Mouse (Mus musculus): Measurements from ENCODE around the gene Sfswap. TPM values are rescaled to one million over a fixed set of nuclear protein-coding genes. Genes with fewer than 3 reads are reported as not detected.

Gene Sfswap
- polyA plus RNA-seq, 1 experiment from 2014 or later: 40.9 TPM

DNA sequence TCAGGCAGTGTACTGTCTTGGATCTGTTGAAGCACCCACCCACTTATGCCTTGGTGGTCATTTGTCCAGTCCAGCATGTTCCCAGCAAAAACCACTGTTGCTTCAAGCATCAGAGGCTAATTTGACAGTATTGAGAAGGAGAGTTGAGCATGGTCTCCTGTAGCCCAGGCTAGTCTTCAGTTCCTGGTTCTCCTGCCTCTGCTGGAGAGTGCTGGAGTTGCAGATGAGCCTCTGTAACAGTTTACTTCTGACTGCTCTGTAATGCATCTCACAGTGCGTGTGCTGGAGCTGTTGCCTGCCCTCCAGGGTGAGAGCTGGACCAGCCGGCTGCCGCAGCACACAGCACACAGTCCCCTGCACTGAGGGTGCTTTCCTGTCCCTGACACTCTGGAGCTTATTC, 41.2 kb downstream of the Sfswap start:
- Histone ChIP-seq H3K4me1 (replicated peaks; ENCODE audit: control insufficient read depth, insufficient read depth, low read length) (no peaks in the 10 kb centered on the region), H3K4me3 (ENCODE audit: low read length) (no peak overlapping the region), H3K36me3 (ENCODE audit: control insufficient read depth, insufficient read depth, low read length) (peaks cover 51% of the 10 kb centered on the region), H3K9me3 (ENCODE audit: control insufficient read depth, low read length) (no peaks in the 10 kb centered on the region), H3K27ac (ENCODE audit: low read length) (no peak overlapping the region), H3K9ac (ENCODE audit: low read length) (no peak overlapping the region), H3K4me2 (ENCODE audit: low read depth, low read length) (no peak overlapping the region), H3K27me3 (ENCODE audit: control insufficient read depth, insufficient read depth, low read depth, low read length) (no peaks in the 10 kb centered on the region)
- WGBS: 81% methylated on average over 3 of the region's 3 CpGs
- no peak for ATAC-seq (ENCODE audit: low read depth)

DNA sequence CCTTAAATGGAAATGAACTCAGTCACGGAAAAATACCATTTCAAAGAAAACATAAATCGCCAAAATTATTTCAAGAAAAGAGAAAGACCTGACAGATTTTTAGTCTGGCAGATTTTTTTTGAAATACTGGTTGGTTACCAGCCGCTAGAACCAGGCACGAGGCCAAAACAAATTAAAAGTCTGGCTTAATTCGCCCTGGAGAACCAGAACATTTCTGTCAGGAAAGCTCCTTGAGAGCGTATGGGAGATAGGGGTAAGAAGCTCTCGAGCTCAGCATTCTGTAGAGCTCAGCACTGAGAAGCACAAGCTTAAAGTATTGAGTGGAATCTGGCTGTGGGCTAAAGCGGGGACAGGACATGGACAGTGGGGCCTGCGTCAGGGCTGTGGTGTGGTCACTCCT, 44.8 kb downstream of the Sfswap start:
- H3K4me1 ChIP-seq (replicated peaks; ENCODE audit: control insufficient read depth, insufficient read depth, low read length): no peaks in the 10 kb centered on the region
- H3K4me3 ChIP-seq (ENCODE audit: low read length): no peak overlapping the region
- H3K27me3 ChIP-seq (ENCODE audit: control insufficient read depth, insufficient read depth, low read depth, low read length): no peaks in the 10 kb centered on the region
- H3K9me3 ChIP-seq (ENCODE audit: control insufficient read depth, low read length): no peaks in the 10 kb centered on the region
- no peak overlapping the region for H3K27ac ChIP-seq (ENCODE audit: low read length)
- H3K36me3 ChIP-seq (ENCODE audit: control insufficient read depth, insufficient read depth, low read length): peaks cover 65% of the 10 kb centered on the region
- WGBS: 62% methylated on average over 9 of the region's 9 CpGs
- no peak overlapping the region for H3K9ac ChIP-seq (ENCODE audit: low read length)
- ATAC-seq (ENCODE audit: low read depth): peak; percentile 34; the same call in 1 of the 2 replicates
- no peak overlapping the region for H3K4me2 ChIP-seq (ENCODE audit: low read depth, low read length)

DNA sequence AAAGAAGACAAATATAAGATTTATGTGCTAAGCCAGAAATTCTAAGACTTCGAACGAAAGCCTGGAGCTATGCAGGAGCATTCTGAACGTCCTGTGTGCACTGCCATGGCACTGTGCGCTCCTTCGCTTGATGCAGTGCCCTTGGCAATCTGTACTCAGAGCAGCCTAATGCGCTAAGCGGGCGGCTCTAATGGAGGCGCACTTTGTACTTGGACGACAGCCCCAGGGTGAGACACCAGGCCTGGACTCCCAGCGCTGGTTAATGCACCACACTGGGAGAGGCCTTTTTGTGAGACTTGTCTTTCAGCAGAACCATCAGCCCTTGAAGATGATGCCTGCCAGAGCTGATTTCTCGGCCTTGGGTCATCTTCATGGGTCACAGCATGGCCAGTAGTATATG, 48.7 kb downstream of the Sfswap start:
- Histone ChIP-seq H3K9ac (ENCODE audit: low read length) (no peak overlapping the region), H3K27me3 (ENCODE audit: control insufficient read depth, insufficient read depth, low read depth, low read length) (no peaks in the 10 kb centered on the region), H3K4me2 (ENCODE audit: low read depth, low read length) (no peak overlapping the region), H3K9me3 (ENCODE audit: control insufficient read depth, low read length) (no peaks in the 10 kb centered on the region), H3K36me3 (ENCODE audit: control insufficient read depth, insufficient read depth, low read length) (peaks cover 71% of the 10 kb centered on the region), H3K4me1 (replicated peaks; ENCODE audit: control insufficient read depth, insufficient read depth, low read length) (no peaks in the 10 kb centered on the region), H3K27ac (ENCODE audit: low read length) (no peak overlapping the region), H3K4me3 (ENCODE audit: low read length) (no peak overlapping the region)
- no peak for ATAC-seq (ENCODE audit: low read depth)
- 94% methylated on average over 12 of the region's 12 CpGs for whole genome bisulfite sequencing

DNA sequence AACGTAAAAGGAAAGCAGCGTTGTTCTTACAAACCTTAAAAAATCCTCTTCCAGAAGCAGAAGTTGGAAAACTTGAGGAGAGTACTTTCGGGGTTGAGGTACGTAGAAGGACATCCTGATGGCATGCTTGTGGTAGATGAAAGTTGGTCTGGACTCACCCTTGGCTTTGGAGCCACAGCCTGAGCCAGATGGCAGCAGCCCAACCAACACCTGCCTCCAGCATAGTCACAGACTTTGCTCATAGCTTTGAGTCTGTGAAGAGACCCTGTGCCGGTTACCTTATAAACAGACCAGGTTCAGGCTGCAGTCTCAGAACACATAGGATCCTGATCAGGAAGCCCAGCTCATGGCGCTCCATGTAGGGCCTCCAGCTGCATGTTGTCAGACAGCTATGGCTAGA, 49.8 kb downstream of the Sfswap start:
- Histone ChIP-seq H3K27ac (ENCODE audit: low read length) (no peak overlapping the region), H3K4me3 (ENCODE audit: low read length) (no peak overlapping the region), H3K9me3 (ENCODE audit: control insufficient read depth, low read length) (no peaks in the 10 kb centered on the region), H3K9ac (ENCODE audit: low read length) (no peak overlapping the region), H3K27me3 (ENCODE audit: control insufficient read depth, insufficient read depth, low read depth, low read length) (no peaks in the 10 kb centered on the region), H3K4me1 (replicated peaks; ENCODE audit: control insufficient read depth, insufficient read depth, low read length) (no peaks in the 10 kb centered on the region), H3K4me2 (ENCODE audit: low read depth, low read length) (no peak overlapping the region), H3K36me3 (ENCODE audit: control insufficient read depth, insufficient read depth, low read length) (peaks cover 75% of the 10 kb centered on the region)
- no peak for ATAC-seq (ENCODE audit: low read depth)
- 95% methylated on average over 6 of the region's 6 CpGs for WGBS

DNA sequence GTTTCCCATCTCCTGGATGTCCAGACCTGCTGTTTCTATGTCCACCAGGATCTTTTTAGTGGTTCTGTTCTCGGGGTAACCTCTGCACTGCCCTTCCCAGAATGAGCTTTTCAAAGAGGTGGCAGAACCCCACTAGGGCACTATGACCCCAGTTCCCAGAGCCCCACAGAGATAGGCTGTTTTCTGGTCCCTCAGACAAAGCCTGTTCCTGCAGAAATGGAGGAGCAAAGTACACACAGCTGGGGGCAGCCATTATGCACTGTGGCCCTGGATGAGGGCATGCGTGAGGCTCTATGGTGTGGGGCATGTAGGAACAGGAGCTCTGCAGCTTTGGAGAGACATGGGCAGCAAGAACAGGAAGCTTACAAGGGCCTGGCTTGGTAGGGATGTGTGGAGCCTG, 51.0 kb downstream of the Sfswap start:
- Histone ChIP-seq H3K4me3 (ENCODE audit: low read length) (no peak overlapping the region), H3K27me3 (ENCODE audit: control insufficient read depth, insufficient read depth, low read depth, low read length) (no peaks in the 10 kb centered on the region), H3K4me2 (ENCODE audit: low read depth, low read length) (no peak overlapping the region), H3K9ac (ENCODE audit: low read length) (no peak overlapping the region), H3K27ac (ENCODE audit: low read length) (no peak overlapping the region), H3K36me3 (ENCODE audit: control insufficient read depth, insufficient read depth, low read length) (peaks cover 76% of the 10 kb centered on the region), H3K9me3 (ENCODE audit: control insufficient read depth, low read length) (no peaks in the 10 kb centered on the region), H3K4me1 (replicated peaks; ENCODE audit: control insufficient read depth, insufficient read depth, low read length) (no peaks in the 10 kb centered on the region)
- no peak for ATAC-seq (ENCODE audit: low read depth)
- 95% methylated on average over 2 of the region's 2 CpGs for WGBS

DNA sequence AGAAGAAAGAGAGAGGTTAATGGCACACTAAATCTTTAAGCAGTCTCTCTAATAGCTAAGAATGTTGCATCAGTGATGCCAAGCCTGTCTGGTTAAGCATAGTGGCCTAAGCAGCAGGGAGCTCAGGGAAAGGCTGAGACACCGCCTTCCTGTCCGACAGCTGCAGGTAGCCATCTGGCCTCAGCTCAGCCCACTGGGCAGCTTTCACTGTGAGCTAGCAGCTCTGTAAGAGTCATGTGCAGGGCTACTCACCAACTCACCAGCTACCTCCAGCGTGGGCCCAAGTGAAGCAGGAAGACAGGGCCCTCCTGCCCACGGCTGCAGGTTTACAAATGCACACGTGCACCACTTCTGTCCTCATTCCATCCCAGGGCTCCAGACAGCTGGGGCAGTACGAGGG, 52.6 kb downstream of the Sfswap start:
- Histone ChIP-seq H3K4me1 (replicated peaks; ENCODE audit: control insufficient read depth, insufficient read depth, low read length) (no peaks in the 10 kb centered on the region), H3K9ac (ENCODE audit: low read length) (no peak overlapping the region), H3K27me3 (ENCODE audit: control insufficient read depth, insufficient read depth, low read depth, low read length) (no peaks in the 10 kb centered on the region), H3K27ac (ENCODE audit: low read length) (no peak overlapping the region), H3K9me3 (ENCODE audit: control insufficient read depth, low read length) (no peaks in the 10 kb centered on the region), H3K4me2 (ENCODE audit: low read depth, low read length) (no peak overlapping the region), H3K36me3 (ENCODE audit: control insufficient read depth, insufficient read depth, low read length) (peaks cover 70% of the 10 kb centered on the region), H3K4me3 (ENCODE audit: low read length) (no peak overlapping the region)
- no peak for ATAC-seq (ENCODE audit: low read depth)
- 89% methylated on average over 6 of the region's 6 CpGs for WGBS

DNA sequence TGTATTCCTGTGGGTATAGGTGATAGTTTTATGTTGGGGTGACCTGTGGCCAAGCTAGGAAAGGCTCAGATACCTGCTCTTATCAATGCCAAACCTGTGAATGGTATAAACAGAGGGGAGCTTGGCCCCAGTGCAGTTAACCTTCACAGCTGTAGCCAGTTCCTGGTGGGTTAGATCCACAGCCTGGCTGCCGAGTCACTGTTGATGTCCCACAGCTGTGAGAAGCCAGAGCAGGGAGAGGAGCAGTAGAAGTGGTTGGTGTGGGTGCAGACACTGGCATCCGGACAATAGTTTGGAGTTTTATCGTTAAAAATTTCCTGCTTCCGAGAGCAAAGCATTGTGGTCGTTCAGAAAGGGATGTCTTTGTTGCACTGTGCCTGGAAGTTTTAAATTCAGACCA, 57.6 kb downstream of the Sfswap start:
- Histone ChIP-seq H3K9me3 (ENCODE audit: control insufficient read depth, low read length) (no peaks in the 10 kb centered on the region), H3K9ac (ENCODE audit: low read length) (no peak overlapping the region), H3K36me3 (ENCODE audit: control insufficient read depth, insufficient read depth, low read length) (peaks cover 64% of the 10 kb centered on the region), H3K4me2 (ENCODE audit: low read depth, low read length) (no peak overlapping the region), H3K4me3 (ENCODE audit: low read length) (no peak overlapping the region), H3K27me3 (ENCODE audit: control insufficient read depth, insufficient read depth, low read depth, low read length) (no peaks in the 10 kb centered on the region), H3K4me1 (replicated peaks; ENCODE audit: control insufficient read depth, insufficient read depth, low read length) (no peaks in the 10 kb centered on the region), H3K27ac (ENCODE audit: low read length) (no peak overlapping the region)
- WGBS: 79% methylated on average over 5 of the region's 5 CpGs
- no peak for ATAC-seq (ENCODE audit: low read depth)

DNA sequence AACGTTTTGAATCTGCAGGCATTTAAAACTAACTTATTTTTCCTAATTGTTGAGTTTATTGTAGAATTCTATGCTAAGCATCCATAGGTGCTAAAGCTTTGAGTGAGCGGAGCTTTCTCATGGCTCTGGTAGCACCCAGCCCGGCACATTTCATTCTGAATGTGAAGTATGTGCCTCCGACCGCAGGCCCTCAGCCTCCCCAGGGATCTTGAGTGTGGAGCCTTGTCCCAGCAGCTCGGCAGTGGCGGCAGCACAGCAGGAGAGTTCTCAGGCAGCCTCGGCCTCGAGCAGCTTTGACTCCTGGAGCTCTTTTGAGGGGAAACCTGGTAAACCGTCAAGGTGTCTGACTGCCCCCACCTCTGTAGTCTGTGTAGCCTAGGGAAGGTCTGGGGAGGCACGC, 58.3 kb downstream of the Sfswap start:
- H3K27ac ChIP-seq (ENCODE audit: low read length): no peak overlapping the region
- H3K27me3 ChIP-seq (ENCODE audit: control insufficient read depth, insufficient read depth, low read depth, low read length): no peaks in the 10 kb centered on the region
- peaks cover 62% of the 10 kb centered on the region for H3K36me3 ChIP-seq (ENCODE audit: control insufficient read depth, insufficient read depth, low read length)
- no peak for ATAC-seq (ENCODE audit: low read depth)
- no peaks in the 10 kb centered on the region for H3K9me3 ChIP-seq (ENCODE audit: control insufficient read depth, low read length)
- no peak overlapping the region for H3K9ac ChIP-seq (ENCODE audit: low read length)
- no peak overlapping the region for H3K4me3 ChIP-seq (ENCODE audit: low read length)
- no peak overlapping the region for H3K4me2 ChIP-seq (ENCODE audit: low read depth, low read length)
- H3K4me1 ChIP-seq (replicated peaks; ENCODE audit: control insufficient read depth, insufficient read depth, low read length): no peaks in the 10 kb centered on the region
- 78% methylated on average over 11 of the region's 11 CpGs for WGBS

DNA sequence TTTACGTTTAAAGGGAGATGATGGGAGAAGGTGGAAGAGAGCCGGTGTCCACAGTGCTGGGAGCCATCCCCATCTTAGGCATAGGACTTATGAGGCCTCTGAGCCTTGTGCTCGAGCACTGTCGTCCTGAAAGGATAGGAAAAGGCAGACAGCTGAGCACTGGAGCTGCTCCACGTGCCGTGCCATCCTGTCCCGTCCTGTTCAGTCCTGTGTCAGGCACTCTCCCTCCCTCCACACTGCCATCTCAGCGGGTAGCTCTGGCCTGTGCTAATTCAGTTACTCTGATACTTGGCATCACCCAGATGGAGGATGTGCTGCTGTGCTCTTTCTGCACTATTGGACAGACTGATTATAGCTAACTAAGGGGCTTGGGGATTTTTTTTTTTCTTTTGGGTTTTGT, 61.3 kb downstream of the Sfswap start:
- H3K36me3 ChIP-seq (ENCODE audit: control insufficient read depth, insufficient read depth, low read length): peaks cover 53% of the 10 kb centered on the region
- WGBS: 90% methylated on average over 8 of the region's 8 CpGs
- H3K4me3 ChIP-seq (ENCODE audit: low read length): no peak overlapping the region
- no peaks in the 10 kb centered on the region for H3K4me1 ChIP-seq (replicated peaks; ENCODE audit: control insufficient read depth, insufficient read depth, low read length)
- H3K9me3 ChIP-seq (ENCODE audit: control insufficient read depth, low read length): no peaks in the 10 kb centered on the region
- H3K27me3 ChIP-seq (ENCODE audit: control insufficient read depth, insufficient read depth, low read depth, low read length): no peaks in the 10 kb centered on the region
- H3K4me2 ChIP-seq (ENCODE audit: low read depth, low read length): no peak overlapping the region
- no peak for ATAC-seq (ENCODE audit: low read depth)
- no peak overlapping the region for H3K27ac ChIP-seq (ENCODE audit: low read length)
- no peak overlapping the region for H3K9ac ChIP-seq (ENCODE audit: low read length)

DNA sequence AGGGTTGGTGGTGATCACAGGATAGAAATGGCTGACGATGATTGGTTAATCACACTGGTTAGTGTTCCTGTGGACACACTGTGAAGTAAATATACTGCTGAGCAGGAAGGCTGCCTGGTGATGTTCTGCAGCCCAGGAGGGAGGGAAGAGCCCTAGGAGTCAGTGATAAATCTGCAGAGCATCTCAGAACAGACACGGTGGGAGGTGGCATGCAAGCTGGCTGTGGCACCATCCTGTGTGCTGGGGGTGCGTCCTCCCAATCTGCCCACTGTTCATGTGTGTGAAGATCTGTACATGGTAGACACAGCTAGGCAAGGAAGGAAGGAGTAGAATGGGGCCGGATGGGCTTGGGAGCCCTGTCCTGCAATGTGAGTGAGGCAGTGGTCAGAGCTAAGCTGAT, 67.6 kb downstream of the Sfswap start:
- WGBS: 88% methylated on average over 4 of the region's 4 CpGs
- H3K27ac ChIP-seq (ENCODE audit: low read length): no peak overlapping the region
- H3K9me3 ChIP-seq (ENCODE audit: control insufficient read depth, low read length): no peaks in the 10 kb centered on the region
- H3K27me3 ChIP-seq (ENCODE audit: control insufficient read depth, insufficient read depth, low read depth, low read length): no peaks in the 10 kb centered on the region
- no peak overlapping the region for H3K4me3 ChIP-seq (ENCODE audit: low read length)
- H3K36me3 ChIP-seq (ENCODE audit: control insufficient read depth, insufficient read depth, low read length): peaks cover 53% of the 10 kb centered on the region
- H3K4me2 ChIP-seq (ENCODE audit: low read depth, low read length): no peak overlapping the region
- no peak overlapping the region for H3K9ac ChIP-seq (ENCODE audit: low read length)
- ATAC-seq (ENCODE audit: low read depth): no peak
- no peaks in the 10 kb centered on the region for H3K4me1 ChIP-seq (replicated peaks; ENCODE audit: control insufficient read depth, insufficient read depth, low read length)

All from lung, embryonic 16.5 days (tissue).